20 mouse cellular contexts compared by ENCODE assay signal in the genomic region with DNA sequence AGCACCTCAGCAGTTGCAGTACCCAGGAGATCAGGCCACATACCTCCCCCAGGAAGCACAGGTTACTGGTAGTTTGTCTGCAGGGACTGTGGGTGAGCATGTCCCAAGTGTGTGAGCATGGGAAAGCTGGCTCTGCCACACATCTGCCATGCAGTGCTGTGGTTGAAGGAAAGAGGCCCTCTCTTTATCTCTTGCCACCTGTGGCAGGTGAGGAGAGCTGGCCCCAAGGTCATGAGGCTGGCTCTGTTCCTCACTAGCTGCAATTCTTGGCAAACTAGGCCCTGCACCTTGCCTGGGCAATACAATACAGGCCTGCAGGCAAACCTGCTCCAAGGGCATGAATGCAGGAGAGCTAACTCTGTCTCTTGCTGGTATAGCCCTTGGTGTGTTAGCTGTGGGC. TPM values are rescaled to one million over a fixed set of nuclear protein-coding genes. Genes with fewer than 3 reads are reported as not detected.
"Had no signal": no experiment of that assay in that cellular context is flagged by ENCODE, and none has a peak within 500 bp of the region (broad histone marks: within the 10 kb centered on the region; RNA-seq: fewer than 3 reads in every experiment).

No protein-coding gene starts in this region.

RNA-seq across cellular contexts. Expression of gene H2-M10.3, which starts 5.8 kb away (rescaled TPM):
- polyA plus RNA-seq: cerebellum, adult 2 months; cortical plate, adult 2 months; embryonic facial prominence, embryonic 10.5 days; embryonic facial prominence, embryonic 11.5 days; embryonic facial prominence, embryonic 12.5 days; embryonic facial prominence, embryonic 13.5 days; embryonic facial prominence, embryonic 14.5 days; embryonic facial prominence, embryonic 15.5 days; erythroblast, embryonic 14.5 days; forebrain, embryonic 10.5 days; forebrain, embryonic 11.5 days; forebrain, embryonic 12.5 days; forebrain, embryonic 13.5 days; forebrain, embryonic 14.5 days; forebrain, embryonic 15.5 days; forebrain, embryonic 16.5 days; forebrain, postnatal 0 days; frontal cortex, adult 2 months; gonadal fat pad, adult 2 months; heart, adult 2 months had no signal

RNA-seq across cellular contexts. Expression of gene H2-M10.1, which starts 36.4 kb away (rescaled TPM):
- polyA plus RNA-seq: cerebellum, adult 2 months; cortical plate, adult 2 months; embryonic facial prominence, embryonic 10.5 days; embryonic facial prominence, embryonic 11.5 days; embryonic facial prominence, embryonic 12.5 days; embryonic facial prominence, embryonic 13.5 days; embryonic facial prominence, embryonic 14.5 days; embryonic facial prominence, embryonic 15.5 days; erythroblast, embryonic 14.5 days; forebrain, embryonic 10.5 days; forebrain, embryonic 11.5 days; forebrain, embryonic 12.5 days; forebrain, embryonic 13.5 days; forebrain, embryonic 14.5 days; forebrain, embryonic 15.5 days; forebrain, embryonic 16.5 days; forebrain, postnatal 0 days; frontal cortex, adult 2 months; gonadal fat pad, adult 2 months; heart, adult 2 months had no signal
